Mouse (Mus musculus): ENCODE data around the gene Tmem54. TPM values are rescaled to one million over a fixed set of nuclear protein-coding genes. Genes with fewer than 3 reads are reported as not detected.

Gene Tmem54
- polyA plus RNA-seq, 1 experiment from 2014 or later = 1.5 TPM

DNA sequence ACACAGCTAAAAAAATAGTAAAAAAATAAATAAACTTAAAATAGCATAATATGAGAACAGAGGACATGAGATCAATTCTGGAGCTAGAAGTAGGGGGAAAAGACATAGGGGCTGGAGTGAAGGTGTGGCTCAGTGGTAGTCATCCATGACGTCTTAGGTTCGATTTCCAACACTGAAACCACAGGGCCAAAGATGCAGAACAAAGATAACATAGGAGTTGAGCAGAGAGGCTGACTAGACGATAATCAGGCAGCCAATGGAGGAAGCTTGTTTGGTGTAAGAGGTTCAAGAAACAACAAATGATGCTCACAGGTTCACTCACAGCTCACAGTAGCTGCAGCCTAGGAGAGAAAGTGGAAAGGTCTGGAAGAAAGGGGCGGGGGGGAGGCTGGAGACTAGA, 35.5 kb downstream of the Tmem54 start:
- no peak for DNase-seq (ENCODE audit: low spot score)
- WGBS = 92% methylated on average over 4 of the region's 4 CpGs
- Histone ChIP-seq H3K9ac (ENCODE audit: low read length) (no peak overlapping the region), H3K4me3 (ENCODE audit: low read depth, low read length) (no peak overlapping the region), H3K4me2 (ENCODE audit: low read depth, low read length, severe bottlenecking) (no peak overlapping the region), H3K4me1 (replicated peaks; ENCODE audit: control insufficient read depth, insufficient read depth, low read length) (peaks cover 2% of the 10 kb centered on the region; the same call in 1 of the 2 replicates), H3K36me3 (ENCODE audit: control insufficient read depth, insufficient read depth, low read length) (no peaks in the 10 kb centered on the region), H3K9me3 (ENCODE audit: control insufficient read depth, low read length) (no peaks in the 10 kb centered on the region), H3K27ac (ENCODE audit: low read depth, low read length) (no peak overlapping the region), H3K27me3 (ENCODE audit: control insufficient read depth, insufficient read depth, low read length) (peaks cover 20% of the 10 kb centered on the region)
- ATAC-seq (replicated peaks; ENCODE audit: low FRiP score) = no peak

DNA sequence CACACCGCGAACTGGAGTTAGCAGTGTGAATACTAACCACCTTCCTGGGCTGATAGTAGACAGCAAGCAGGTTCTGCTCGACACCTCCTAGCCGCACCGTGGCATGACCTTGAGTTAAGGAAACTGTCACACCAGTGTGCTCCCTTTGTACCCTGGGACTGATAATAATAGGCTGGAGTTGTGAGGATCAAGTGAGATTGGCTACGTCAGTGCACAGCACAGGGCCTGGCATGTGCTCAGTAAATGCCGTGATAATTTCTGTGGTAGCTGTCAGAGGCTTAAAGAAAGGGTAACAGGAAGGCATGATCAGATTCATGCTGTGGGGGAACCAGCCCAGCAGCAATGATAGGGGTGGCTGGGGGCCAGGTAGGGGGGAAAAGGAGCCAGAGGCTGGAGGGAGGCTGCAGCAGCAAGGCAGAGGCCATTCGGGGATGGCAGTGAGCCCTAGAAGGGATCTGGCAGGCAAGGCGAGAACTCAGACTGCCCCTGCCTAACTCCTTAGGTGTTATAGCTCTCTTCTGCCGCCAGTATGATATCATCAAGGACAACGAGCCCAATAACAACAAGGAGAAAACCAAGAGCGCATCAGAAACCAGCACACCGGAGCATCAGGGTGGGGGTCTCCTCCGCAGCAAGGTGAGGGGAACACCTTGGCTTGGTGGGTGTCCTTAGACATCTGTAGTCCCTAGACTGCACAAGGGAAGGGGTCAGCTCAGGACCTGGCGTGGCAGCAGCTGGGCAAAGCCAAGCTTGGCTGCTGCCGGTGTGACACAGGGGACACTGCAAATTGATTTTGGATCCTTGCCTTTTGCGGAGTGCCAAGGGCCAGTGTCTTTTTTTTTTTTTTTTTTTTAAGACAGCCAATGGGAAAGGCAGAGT, 36.5 kb downstream of the Tmem54 start:
- H3K9ac ChIP-seq (ENCODE audit: low read length) = no peak overlapping the region
- no peaks in the 10 kb centered on the region for H3K9me3 ChIP-seq (ENCODE audit: control insufficient read depth, low read length)
- peaks cover 13% of the 10 kb centered on the region for H3K27me3 ChIP-seq (ENCODE audit: control insufficient read depth, insufficient read depth, low read length)
- no peak overlapping the region for H3K4me3 ChIP-seq (ENCODE audit: low read depth, low read length)
- DNase-seq (ENCODE audit: low spot score) (no peak), ATAC-seq (replicated peaks; ENCODE audit: low FRiP score) (no peak)
- no peaks in the 10 kb centered on the region for H3K36me3 ChIP-seq (ENCODE audit: control insufficient read depth, insufficient read depth, low read length)
- no peak overlapping the region for H3K4me2 ChIP-seq (ENCODE audit: low read depth, low read length, severe bottlenecking)
- no peak overlapping the region for H3K27ac ChIP-seq (ENCODE audit: low read depth, low read length)
- WGBS = 85% methylated on average over 17 of the region's 17 CpGs
- H3K4me1 ChIP-seq (replicated peaks; ENCODE audit: control insufficient read depth, insufficient read depth, low read length) = 0 out of 2 replicates have a peak, but pooled peaks cover 2% of the 10 kb centered on the region

DNA sequence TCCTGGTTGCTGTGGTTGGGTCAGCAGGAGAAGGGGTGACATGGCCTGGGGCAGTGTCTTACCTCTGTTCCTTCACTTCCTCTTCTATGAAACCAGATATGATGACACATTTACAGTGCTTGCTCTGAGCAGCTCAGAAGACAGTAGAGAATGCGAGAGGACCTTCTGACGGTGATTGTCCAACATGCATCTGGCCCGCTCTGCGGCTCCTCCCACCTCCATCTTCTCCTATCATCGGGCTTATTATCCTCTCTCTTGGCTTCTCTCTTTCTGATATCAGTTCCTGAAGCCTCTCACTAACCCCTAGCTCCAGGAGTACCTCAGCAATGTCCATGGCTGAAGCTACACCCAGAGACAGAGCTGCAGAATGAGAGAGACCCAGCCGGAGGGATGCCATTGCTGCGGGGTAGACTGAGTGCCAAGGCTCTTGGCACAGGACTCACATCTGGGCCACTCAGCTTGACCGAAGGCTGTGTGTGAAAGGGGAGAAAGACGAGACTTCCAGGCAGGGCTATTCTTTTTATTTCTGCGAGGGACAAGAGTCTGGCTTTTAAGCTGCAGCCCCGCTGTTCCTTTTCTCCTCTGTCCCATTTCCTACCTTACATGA, 37.2 kb downstream of the Tmem54 start:
- no peak for ATAC-seq (replicated peaks; ENCODE audit: low FRiP score)
- 87% methylated on average over 11 of the region's 11 CpGs for WGBS

DNA sequence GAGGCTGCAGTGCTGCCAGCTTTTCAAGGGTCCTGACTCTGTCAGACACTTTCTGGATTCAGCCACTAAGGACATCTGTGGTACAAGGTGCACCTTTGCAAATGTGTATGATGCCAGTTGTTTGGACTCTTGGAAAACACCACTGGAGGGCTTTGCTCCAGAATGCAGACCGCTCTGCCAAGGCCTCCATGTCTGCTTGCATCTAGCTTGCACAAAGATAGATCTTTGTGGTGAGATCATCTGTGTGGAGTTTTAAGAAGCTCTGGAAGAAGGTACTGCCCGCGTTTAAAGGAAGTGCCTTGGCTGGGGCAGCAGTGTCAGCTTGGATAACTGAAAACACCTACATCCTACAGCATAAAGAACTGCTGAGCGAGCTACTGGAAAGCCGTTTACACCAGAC, 38.2 kb downstream of the Tmem54 start:
- no peak overlapping the region for H3K9ac ChIP-seq (ENCODE audit: low read length)
- H3K9me3 ChIP-seq (ENCODE audit: control insufficient read depth, low read length) = no peaks in the 10 kb centered on the region
- peaks cover 1% of the 10 kb centered on the region; the same call in 1 of the 2 replicates for H3K27me3 ChIP-seq (ENCODE audit: control insufficient read depth, insufficient read depth, low read length)
- DNase-seq (ENCODE audit: low spot score) (no peak), ATAC-seq (replicated peaks; ENCODE audit: low FRiP score) (no peak)
- no peak overlapping the region for H3K27ac ChIP-seq (ENCODE audit: low read depth, low read length)
- no peaks in the 10 kb centered on the region for H3K36me3 ChIP-seq (ENCODE audit: control insufficient read depth, insufficient read depth, low read length)
- H3K4me1 ChIP-seq (replicated peaks; ENCODE audit: control insufficient read depth, insufficient read depth, low read length) = no peaks in the 10 kb centered on the region
- no peak overlapping the region for H3K4me2 ChIP-seq (ENCODE audit: low read depth, low read length, severe bottlenecking)
- H3K4me3 ChIP-seq (ENCODE audit: low read depth, low read length) = no peak overlapping the region
- 96% methylated on average over 5 of the region's 5 CpGs for WGBS

More for the DNA sequence above, 37.2 kb downstream of the Tmem54 start:
- H3K36me3 ChIP-seq (ENCODE audit: control insufficient read depth, insufficient read depth, low read length) = no peaks in the 10 kb centered on the region
- no peaks in the 10 kb centered on the region for H3K9me3 ChIP-seq (ENCODE audit: control insufficient read depth, low read length)
- H3K9ac ChIP-seq (ENCODE audit: low read length) = no peak overlapping the region
- no peak overlapping the region for H3K4me2 ChIP-seq (ENCODE audit: low read depth, low read length, severe bottlenecking)
- no peak overlapping the region for H3K4me3 ChIP-seq (ENCODE audit: low read depth, low read length)
- no peak for DNase-seq (ENCODE audit: low spot score)
- no peaks in the 10 kb centered on the region for H3K4me1 ChIP-seq (replicated peaks; ENCODE audit: control insufficient read depth, insufficient read depth, low read length)
- peaks cover 6% of the 10 kb centered on the region for H3K27me3 ChIP-seq (ENCODE audit: control insufficient read depth, insufficient read depth, low read length)
- no peak overlapping the region for H3K27ac ChIP-seq (ENCODE audit: low read depth, low read length)

DNA sequence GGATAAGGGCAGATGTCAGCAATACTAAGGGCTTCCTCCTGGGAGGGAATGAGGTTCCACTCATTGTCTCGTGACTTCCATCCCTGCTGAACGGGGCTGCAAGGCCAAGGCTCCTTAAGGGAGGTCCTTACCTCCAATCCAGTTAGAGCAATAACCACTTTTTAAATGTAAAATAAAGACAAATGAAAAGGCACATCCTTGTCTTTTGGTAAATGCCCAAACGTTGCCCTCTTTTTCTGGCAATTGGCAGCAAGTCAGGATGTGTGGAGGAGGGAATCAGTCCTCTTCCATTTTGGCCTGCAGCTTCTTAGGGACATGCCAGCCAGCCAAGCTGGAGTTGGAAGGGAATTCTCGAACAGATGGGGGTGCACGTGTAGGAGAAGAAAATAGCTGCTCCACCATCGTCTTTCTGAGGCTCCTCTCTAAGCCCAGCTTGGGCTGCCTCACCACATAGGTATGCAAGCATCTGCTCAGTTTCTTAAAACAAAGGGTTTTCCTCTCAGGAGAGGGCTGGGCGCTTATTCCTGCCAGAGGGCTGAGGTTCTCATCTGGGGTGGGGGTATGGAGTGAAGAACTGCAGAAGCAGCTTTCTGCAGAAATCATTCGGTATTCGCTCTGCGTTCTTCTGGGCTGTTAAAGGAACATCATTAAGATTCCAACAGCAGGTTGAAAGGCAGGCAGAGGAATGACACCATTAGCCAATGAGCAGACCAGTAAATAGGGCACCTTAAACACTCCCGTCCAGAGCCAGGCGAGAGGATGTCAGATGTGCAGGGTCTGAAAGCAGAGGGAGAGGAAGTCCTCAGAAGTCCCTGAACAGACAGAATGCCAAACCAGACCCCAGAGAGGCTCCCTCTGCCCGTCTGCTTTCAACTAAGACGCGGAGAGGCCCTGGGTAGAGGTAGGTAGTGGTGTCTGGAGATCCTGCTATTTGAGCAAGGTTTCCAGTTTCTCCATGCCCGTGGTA, 39.3 kb downstream of the Tmem54 start:
- WGBS = 66% methylated on average over 16 of the region's 16 CpGs
- no peak overlapping the region for H3K27ac ChIP-seq (ENCODE audit: low read depth, low read length)
- no peak overlapping the region for H3K4me3 ChIP-seq (ENCODE audit: low read depth, low read length)
- no peak overlapping the region for H3K9ac ChIP-seq (ENCODE audit: low read length)
- no peak overlapping the region for H3K4me2 ChIP-seq (ENCODE audit: low read depth, low read length, severe bottlenecking)
- DNase-seq (ENCODE audit: low spot score) (no peak), ATAC-seq (replicated peaks; ENCODE audit: low FRiP score) (no peak)
- no peaks in the 10 kb centered on the region for H3K9me3 ChIP-seq (ENCODE audit: control insufficient read depth, low read length)
- H3K4me1 ChIP-seq (replicated peaks; ENCODE audit: control insufficient read depth, insufficient read depth, low read length) = no peaks in the 10 kb centered on the region
- no peaks in the 10 kb centered on the region for H3K27me3 ChIP-seq (ENCODE audit: control insufficient read depth, insufficient read depth, low read length)
- H3K36me3 ChIP-seq (ENCODE audit: control insufficient read depth, insufficient read depth, low read length) = no peaks in the 10 kb centered on the region

DNA sequence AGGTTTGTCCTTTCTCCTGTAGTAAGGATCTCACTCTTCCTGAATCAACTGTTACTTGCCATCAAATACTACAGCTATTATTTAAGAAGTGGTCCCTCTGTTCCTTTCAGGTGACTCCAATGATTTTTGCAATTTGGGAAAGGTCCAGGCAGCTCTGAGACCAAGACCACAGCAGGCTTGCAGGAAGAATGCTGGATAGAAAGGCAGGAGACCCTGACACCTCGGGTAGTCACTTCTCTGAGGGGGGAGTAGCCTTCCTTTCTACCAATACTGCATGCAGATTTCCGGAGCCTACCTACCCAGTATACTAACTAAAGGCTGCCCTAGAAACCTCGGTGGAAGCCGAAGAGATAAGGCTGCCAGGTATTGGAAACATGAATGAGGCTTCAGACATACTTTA, 40.1 kb downstream of the Tmem54 start:
- no peak overlapping the region for H3K4me3 ChIP-seq (ENCODE audit: low read depth, low read length)
- ATAC-seq (replicated peaks; ENCODE audit: low FRiP score) (no peak), DNase-seq (ENCODE audit: low spot score) (no peak)
- no peaks in the 10 kb centered on the region for H3K27me3 ChIP-seq (ENCODE audit: control insufficient read depth, insufficient read depth, low read length)
- H3K9ac ChIP-seq (ENCODE audit: low read length) = no peak overlapping the region
- no peaks in the 10 kb centered on the region for H3K9me3 ChIP-seq (ENCODE audit: control insufficient read depth, low read length)
- no peak overlapping the region for H3K4me2 ChIP-seq (ENCODE audit: low read depth, low read length, severe bottlenecking)
- no peak overlapping the region for H3K27ac ChIP-seq (ENCODE audit: low read depth, low read length)
- H3K4me1 ChIP-seq (replicated peaks; ENCODE audit: control insufficient read depth, insufficient read depth, low read length) = no peaks in the 10 kb centered on the region
- WGBS = 76% methylated on average over 4 of the region's 4 CpGs
- no peaks in the 10 kb centered on the region; the same call in 1 of the 2 replicates for H3K36me3 ChIP-seq (ENCODE audit: control insufficient read depth, insufficient read depth, low read length)

DNA sequence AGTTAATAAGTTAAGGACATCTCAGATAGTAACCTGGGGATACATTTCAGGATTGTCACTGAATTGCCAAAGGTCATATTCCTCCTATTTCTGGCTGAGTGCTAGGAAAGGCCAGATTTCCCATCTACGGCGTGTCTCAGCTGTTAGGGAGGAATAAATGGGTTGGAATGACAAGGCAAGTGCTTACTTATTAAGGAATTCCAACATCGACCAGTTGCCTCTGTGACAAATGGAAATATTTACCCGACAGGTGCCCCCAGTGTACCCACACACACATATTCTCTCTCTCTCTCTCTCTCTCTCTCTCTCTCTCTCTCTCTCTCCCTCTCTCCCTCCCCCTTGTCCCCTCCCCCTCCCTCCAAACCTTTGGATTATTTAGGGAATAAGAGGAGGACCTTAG, 40.6 kb downstream of the Tmem54 start:
- Histone ChIP-seq H3K4me1 (replicated peaks; ENCODE audit: control insufficient read depth, insufficient read depth, low read length) (no peaks in the 10 kb centered on the region), H3K36me3 (ENCODE audit: control insufficient read depth, insufficient read depth, low read length) (no peaks in the 10 kb centered on the region; the same call in 1 of the 2 replicates), H3K4me2 (ENCODE audit: low read depth, low read length, severe bottlenecking) (no peak overlapping the region), H3K9me3 (ENCODE audit: control insufficient read depth, low read length) (no peaks in the 10 kb centered on the region), H3K9ac (ENCODE audit: low read length) (no peak overlapping the region), H3K27ac (ENCODE audit: low read depth, low read length) (no peak overlapping the region), H3K4me3 (ENCODE audit: low read depth, low read length) (no peak overlapping the region), H3K27me3 (ENCODE audit: control insufficient read depth, insufficient read depth, low read length) (no peaks in the 10 kb centered on the region)
- ATAC-seq (replicated peaks; ENCODE audit: low FRiP score) = no peak
- WGBS = 88% methylated on average over 4 of the region's 4 CpGs
- no peak for DNase-seq (ENCODE audit: low spot score)

DNA sequence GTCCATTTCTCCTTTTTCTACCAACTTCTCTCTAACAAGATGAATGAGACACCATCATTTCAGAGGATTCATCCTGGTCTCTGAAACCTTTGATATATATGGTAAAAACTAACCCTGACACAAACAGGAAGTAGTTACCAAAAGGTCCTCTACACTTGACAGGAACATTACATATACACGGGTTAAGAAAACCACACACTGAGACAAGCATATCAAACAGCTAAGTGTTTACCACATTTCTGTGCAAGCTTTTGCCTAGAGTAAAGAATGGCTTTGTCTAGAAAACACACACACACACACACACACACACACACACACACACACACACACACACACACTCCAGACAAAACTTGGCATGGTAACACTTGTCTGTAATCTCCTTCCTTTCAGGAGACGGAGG, 41.0 kb downstream of the Tmem54 start:
- no peak for ATAC-seq (replicated peaks; ENCODE audit: low FRiP score)
- 87% methylated on average over 2 of the region's 2 CpGs for WGBS

More for the DNA sequence above, 41.0 kb downstream of the Tmem54 start:
- Histone ChIP-seq H3K4me1 (replicated peaks; ENCODE audit: control insufficient read depth, insufficient read depth, low read length) (no peaks in the 10 kb centered on the region), H3K9ac (ENCODE audit: low read length) (no peak overlapping the region), H3K36me3 (ENCODE audit: control insufficient read depth, insufficient read depth, low read length) (no peaks in the 10 kb centered on the region; the same call in 1 of the 2 replicates), H3K27me3 (ENCODE audit: control insufficient read depth, insufficient read depth, low read length) (no peaks in the 10 kb centered on the region), H3K27ac (ENCODE audit: low read depth, low read length) (no peak overlapping the region), H3K4me2 (ENCODE audit: low read depth, low read length, severe bottlenecking) (no peak overlapping the region), H3K9me3 (ENCODE audit: control insufficient read depth, low read length) (no peaks in the 10 kb centered on the region), H3K4me3 (ENCODE audit: low read depth, low read length) (no peak overlapping the region)
- DNase-seq (ENCODE audit: low spot score) = no peak
